Mouse (Mus musculus) embryonic fibroblast, embryonic 13.5 days (primary cell): ENCODE data around the gene Ces1e. TPM values are rescaled to one million over a fixed set of nuclear protein-coding genes. Genes with fewer than 3 reads are reported as not detected.

Experiments
- H3K27ac ChIP-seq: 2 replicates; pipeline ENCODE4 v1.5.1; 2012; ENCODE audit warnings: low read length, control low read depth, inconsistent platforms; ENCODE audit not compliant: insufficient read depth
- H3K4me1 ChIP-seq: 2 replicates; pipeline ENCODE4 v1.6.1; 2011; ENCODE audit warnings: low read length; ENCODE audit not compliant: control insufficient read depth, insufficient read depth
- H3K4me3 ChIP-seq: 2 replicates; pipeline ENCODE4 v1.5.1; 2011; ENCODE audit warnings: mild to moderate bottlenecking, control low read depth, low read length; ENCODE audit not compliant: insufficient read depth
- CTCF ChIP-seq: IDR thresholded peaks from 2 replicates; pipeline ENCODE4 v1.5.1; 2011; ENCODE audit warnings: mild to moderate bottlenecking, control low read depth, low read length, moderate library complexity, borderline replicate concordance; ENCODE audit not compliant: insufficient read depth
- POLR2A ChIP-seq: IDR thresholded peaks from 2 replicates; pipeline ENCODE4 v1.6.1; 2011; ENCODE audit warnings: low read depth, mild to moderate bottlenecking, control low read depth, low read length, moderate library complexity
- polyA plus RNA-seq: library from polyadenylated mRNA; stranded (reverse); fragments of >200 nt; gene quantifications from 2 replicates; pipeline ENCODE4 v1.2.4, GENCODE M21; 2011; ENCODE audit warnings: low read depth; ENCODE audit not compliant: missing spikeins, insufficient read length

Ces1e gene
- polyA plus RNA-seq, 1 experiment: not detected

DNA sequence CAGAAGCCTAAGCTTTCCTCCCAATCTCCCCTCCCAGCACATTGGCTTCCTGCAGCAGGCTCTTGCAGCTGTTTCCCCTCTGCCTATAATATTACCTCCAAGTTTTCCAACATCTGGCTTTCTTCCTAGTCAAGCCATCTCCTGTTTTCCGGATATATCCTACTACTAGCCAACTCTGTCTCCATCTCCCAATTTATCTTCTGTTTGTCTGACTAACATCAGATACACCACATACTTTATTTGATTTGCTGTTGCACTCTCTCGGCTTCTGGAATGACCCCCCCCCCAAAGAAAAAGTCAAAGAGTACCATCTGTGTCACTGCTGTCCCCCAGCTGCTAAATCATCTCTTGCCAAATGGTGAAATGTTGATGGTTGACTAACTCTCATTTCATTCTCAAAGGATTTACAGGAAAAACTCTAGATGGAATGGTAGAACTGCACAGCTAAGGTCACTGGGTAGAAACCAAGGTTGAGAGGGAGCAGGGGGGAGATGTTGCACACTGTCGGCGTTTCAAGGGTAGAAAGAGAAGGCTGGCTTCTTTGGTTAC lies 48.8 kb downstream of the Ces1e start:
- no peak overlapping the region for H3K27ac ChIP-seq
- no peak overlapping the region for H3K4me3 ChIP-seq
- TF ChIP-seq CTCF (no peak), POLR2A (no peak)
- H3K4me1 ChIP-seq: no peaks in the 10 kb centered on the region

DNA sequence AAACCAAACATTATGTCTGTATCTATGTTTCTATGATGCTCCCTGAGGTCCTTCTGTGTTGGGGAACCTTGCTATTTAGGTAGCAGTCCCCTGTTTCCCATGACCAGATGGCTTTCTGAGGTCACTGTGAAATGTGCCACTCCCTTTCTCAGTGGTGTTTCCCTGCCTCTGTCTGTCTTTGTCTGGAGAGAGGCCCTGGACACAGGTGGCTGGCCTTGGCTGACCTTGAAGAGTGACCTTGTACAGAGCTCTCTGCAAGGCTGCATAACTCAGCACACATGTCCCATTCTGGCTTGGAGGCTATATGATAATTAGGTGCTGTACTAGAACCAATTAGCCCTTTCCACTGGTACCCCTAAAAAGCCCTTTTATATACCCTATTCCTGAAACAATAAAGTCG lies 52.8 kb downstream of the Ces1e start:
- Histone ChIP-seq H3K4me1 (no peaks in the 10 kb centered on the region), H3K27ac (no peak overlapping the region), H3K4me3 (no peak overlapping the region)
- TF ChIP-seq CTCF (no peak), POLR2A (no peak)

DNA sequence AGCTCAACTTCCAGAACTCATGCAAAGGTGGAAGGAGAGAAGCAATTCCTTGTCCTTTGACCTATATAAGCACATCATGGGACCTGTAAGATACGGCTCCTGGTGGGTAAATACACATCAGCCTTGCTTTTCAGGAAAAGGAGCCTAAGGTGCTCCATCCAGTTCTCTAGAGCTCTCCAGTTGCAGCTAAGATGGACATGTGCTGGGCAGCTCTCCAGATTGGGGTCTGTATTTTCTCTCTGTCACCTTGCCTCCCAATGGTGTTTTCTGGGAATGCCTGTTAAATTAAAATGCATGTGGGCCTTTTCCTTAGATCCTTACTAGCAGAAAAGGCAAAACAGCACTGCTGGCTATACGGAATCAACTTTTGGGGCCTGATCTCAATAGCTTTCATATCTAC lies 54.9 kb downstream of the Ces1e start:
- no peak for TF ChIP-seq POLR2A
- TF ChIP-seq CTCF: no peak
- Histone ChIP-seq H3K27ac (no peak overlapping the region), H3K4me1 (no peaks in the 10 kb centered on the region), H3K4me3 (no peak overlapping the region)

DNA sequence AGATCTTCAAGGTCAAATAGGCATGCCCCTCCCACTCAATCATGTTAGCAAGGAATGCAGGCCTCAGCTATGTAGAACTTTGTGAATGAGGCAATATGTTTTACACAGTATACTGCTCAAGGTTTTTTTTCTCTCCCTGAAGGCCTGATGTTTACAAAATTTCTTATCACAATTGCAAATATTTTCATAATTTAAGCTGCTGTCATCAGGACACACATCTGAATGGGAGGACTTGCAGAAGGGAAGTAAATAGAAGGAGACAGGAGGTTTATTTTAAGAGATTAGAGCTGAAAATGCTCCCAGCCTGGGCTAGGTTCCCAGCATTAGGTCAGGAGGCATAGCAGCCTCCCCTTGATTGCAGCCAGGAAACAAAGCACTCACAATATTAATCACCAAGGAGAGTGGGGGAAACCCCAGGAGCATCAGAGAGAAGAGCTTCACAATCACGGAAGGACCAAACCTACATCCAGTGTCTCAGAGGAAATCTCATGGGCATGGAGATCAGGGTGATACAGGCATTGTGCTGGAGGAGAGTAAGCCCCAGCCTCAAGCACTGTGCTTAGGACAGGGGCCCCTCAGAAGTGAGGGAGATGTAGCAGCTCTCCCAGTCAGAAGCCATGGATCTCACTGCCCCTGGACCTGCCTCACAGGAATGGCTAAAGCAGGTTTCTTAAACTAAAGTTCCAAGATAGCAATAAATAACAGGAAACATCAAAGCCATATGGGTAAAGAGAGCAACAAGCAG lies 57.4 kb downstream of the Ces1e start:
- TF ChIP-seq POLR2A (no peak), CTCF (no peak)
- no peak overlapping the region for H3K4me3 ChIP-seq
- no peaks in the 10 kb centered on the region for H3K4me1 ChIP-seq
- no peak overlapping the region for H3K27ac ChIP-seq

DNA sequence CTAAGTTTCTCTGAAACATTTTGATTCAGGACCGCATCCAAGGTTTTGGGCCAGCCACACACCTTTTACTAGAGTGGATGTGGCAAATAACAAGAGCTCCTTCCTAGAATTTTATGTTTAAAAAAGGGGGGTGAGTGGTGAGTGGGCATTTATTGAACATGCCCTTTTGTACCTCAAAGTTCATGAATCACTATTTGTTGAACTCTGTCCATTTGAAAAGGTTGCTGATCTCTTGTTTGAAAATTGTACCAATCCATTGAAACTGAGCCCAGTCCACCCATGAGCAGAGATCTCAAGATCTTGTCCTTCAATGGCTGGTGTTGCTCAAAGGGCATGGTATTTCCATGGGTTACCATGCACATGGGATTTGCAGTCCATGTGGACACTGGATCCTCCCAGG lies 66.1 kb downstream of the Ces1e start:
- Histone ChIP-seq H3K4me1 (no peaks in the 10 kb centered on the region), H3K4me3 (no peak overlapping the region), H3K27ac (no peak overlapping the region)
- TF ChIP-seq POLR2A: no peak
- no peak for TF ChIP-seq CTCF

DNA sequence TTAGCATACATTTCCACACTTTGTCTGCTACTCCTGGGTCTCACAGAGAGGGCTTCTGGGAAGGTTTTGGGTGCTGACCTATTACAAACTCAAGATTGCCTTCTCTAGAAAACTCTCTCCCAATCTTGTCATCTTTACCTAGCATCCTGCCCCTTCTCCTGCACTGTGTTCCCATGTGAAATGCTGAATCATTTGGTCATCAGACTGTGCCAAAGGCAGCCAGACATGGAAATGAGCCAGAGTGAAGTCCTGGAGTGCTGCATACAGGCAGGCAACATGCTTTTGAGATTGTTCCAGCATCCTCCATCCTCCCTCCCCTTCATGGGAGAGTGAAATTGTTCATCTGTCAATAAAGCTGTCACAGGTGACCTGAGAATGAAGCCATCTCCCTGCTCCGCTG lies 78.0 kb downstream of the Ces1e start:
- H3K27ac ChIP-seq: no peak overlapping the region
- no peak for TF ChIP-seq POLR2A
- H3K4me3 ChIP-seq: no peak overlapping the region

More for the DNA sequence above, 78.0 kb downstream of the Ces1e start:
- no peaks in the 10 kb centered on the region for H3K4me1 ChIP-seq

Other genes with a start within 250 kb of the Ces1e start
- gene Ces1a, start 181.4 kb downstream of the Ces1e start, polyA plus RNA-seq: 0.44 TPM in 1 of 2 replicates, not detected in the other
- not detected in 2 replicates for gene Ces1b, start 149.6 kb downstream of the Ces1e start, polyA plus RNA-seq
- not detected in 2 replicates for gene Ces1c, start 98.3 kb downstream of the Ces1e start, polyA plus RNA-seq
- gene Ces1d, start 31.8 kb downstream of the Ces1e start, polyA plus RNA-seq: not detected in 2 replicates
- gene Ces1f, start 50.1 kb upstream of the Ces1e start, polyA plus RNA-seq: not detected in 2 replicates
- gene Ces1g, start 107.7 kb upstream of the Ces1e start, polyA plus RNA-seq: not detected in 2 replicates
- gene Ces1h, start 150.1 kb upstream of the Ces1e start, polyA plus RNA-seq: not detected in 2 replicates